Comparison of ENCODE assay signal across 18 mouse cellular contexts in the genomic region with DNA sequence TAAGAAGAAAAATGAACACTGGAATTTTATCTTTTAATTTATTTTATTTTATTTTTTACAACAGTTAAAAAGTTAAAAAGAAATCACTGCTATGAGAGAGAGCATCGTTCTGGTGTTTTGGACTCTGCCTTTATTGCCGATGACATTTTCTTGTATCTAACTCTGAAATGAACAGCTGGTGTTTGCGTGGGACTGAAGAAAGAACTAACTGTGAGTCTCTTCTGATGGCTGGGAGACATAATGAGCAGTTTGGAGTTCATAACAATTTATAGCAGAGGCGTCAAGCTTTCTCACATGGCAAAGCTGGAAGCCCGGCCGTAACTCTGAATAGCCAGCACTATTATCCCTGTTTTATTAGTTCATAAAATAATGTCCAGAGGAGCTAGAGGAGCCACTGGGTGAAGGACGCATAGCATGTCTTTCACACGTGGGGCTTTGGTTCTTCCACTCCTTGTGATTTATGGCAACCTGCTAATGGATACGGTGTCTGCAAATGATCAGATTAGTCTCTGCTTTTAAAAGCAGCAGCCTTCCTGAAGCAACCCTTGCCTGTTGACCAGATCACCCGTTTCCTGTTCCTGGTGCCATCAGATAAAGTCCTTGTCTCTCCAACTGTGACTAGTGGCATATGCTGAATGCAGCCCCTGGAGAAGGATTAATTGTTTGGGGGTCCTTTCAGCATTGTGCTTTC. TPM values are rescaled to one million over a fixed set of nuclear protein-coding genes. Genes with fewer than 3 reads are reported as not detected.
DNase-seq lines count a peak whose midpoint lies in the region; ATAC-seq and TF ChIP-seq lines count a peak whose summit lies in the region.
"Had no signal": no experiment of that assay in that cellular context is flagged by ENCODE, and none has a peak within 500 bp of the region (broad histone marks: within the 10 kb centered on the region; RNA-seq: fewer than 3 reads in every experiment).

No protein-coding gene starts in this region.

- H3K4me2 ChIP-seq in forebrain, embryonic 13.5 days = no peak overlapping the region
- H3K4me2 ChIP-seq in forebrain, embryonic 12.5 days = no peak overlapping the region
- H3K4me2 ChIP-seq in lung, postnatal 0 days (replicated peaks; ENCODE audit: low read depth, low read length) = no peak overlapping the region
- H3K4me2 ChIP-seq: lung, embryonic 14.5 days had no signal

- no peak overlapping the region for H3K27ac ChIP-seq in forebrain, embryonic 13.5 days
- no peak overlapping the region for H3K27ac ChIP-seq in forebrain, embryonic 12.5 days
- peak overlapping the region; percentile 17; the same call in 1 of the 2 replicates for H3K27ac ChIP-seq in limb, embryonic 10.5 days
- H3K27ac ChIP-seq in lung, postnatal 0 days (ENCODE audit: low read length) = no peak overlapping the region
- H3K27ac ChIP-seq: gastrocnemius, adult 2 months had no signal

- peak; percentile 22 to 33 for DNase-seq in left cerebral cortex, adult 18-20 months (ENCODE audit: low spot score in 2 of 2)
- DNase-seq in left cerebral cortex, postnatal 4 days = no peak
- DNase-seq in brain, adult 2 months (ENCODE audit: low read depth, low spot score) = peak; percentile 77
- no peak for DNase-seq in limb, embryonic 10.5 days (ENCODE audit: low spot score)
- DNase-seq in gastrocnemius, postnatal 25 days = no peak
- DNase-seq in lung, postnatal 0 days (ENCODE audit: low spot score) = no peak
- DNase-seq: gastrocnemius, adult 2 months; heart, postnatal 36 days; kidney, postnatal 14 days; liver; lung, embryonic 14.5 days had no signal

- peak; percentile 36; the same call in 1 of the 2 replicates for ATAC-seq in forebrain, embryonic 13.5 days
- ATAC-seq in forebrain, embryonic 12.5 days (ENCODE audit: low FRiP score) = no peak
- ATAC-seq in lung, postnatal 0 days = no peak
- ATAC-seq: activated CD4-positive, CD25-positive, alpha-beta regulatory T cell, adult 4 months had no signal

- peaks cover 13% of the 10 kb centered on the region for H3K4me1 ChIP-seq in forebrain, embryonic 13.5 days
- peaks cover 6% of the 10 kb centered on the region; the same call in 1 of the 2 replicates for H3K4me1 ChIP-seq in forebrain, embryonic 12.5 days
- H3K4me1 ChIP-seq in limb, embryonic 10.5 days = peaks cover 19% of the 10 kb centered on the region
- H3K4me1 ChIP-seq in lung, postnatal 0 days (ENCODE audit: insufficient read depth, low read depth, low read length) = no peaks in the 10 kb centered on the region

- TF ChIP-seq CTCF in lung, postnatal 0 days (IDR thresholded peaks at IDR 0.05) = no peak

- H3K9me3 ChIP-seq in forebrain, embryonic 13.5 days (replicated peaks) = no peaks in the 10 kb centered on the region
- H3K9me3 ChIP-seq in forebrain, embryonic 12.5 days = no peaks in the 10 kb centered on the region
- H3K9me3 ChIP-seq in limb, embryonic 10.5 days (replicated peaks) = no peaks in the 10 kb centered on the region
- no peaks in the 10 kb centered on the region for H3K9me3 ChIP-seq in lung, postnatal 0 days (ENCODE audit: low read length)
- H3K9me3 ChIP-seq: G1E had no signal

- no peaks in the 10 kb centered on the region for H3K36me3 ChIP-seq in forebrain, embryonic 13.5 days (ENCODE audit: poor library complexity, severe bottlenecking)
- no peaks in the 10 kb centered on the region for H3K36me3 ChIP-seq in forebrain, embryonic 12.5 days (replicated peaks)
- H3K36me3 ChIP-seq in limb, embryonic 10.5 days = no peaks in the 10 kb centered on the region
- no peaks in the 10 kb centered on the region for H3K36me3 ChIP-seq in lung, postnatal 0 days (ENCODE audit: insufficient read depth, low read length)
- H3K36me3 ChIP-seq: G1E had no signal

- no peak for TF ChIP-seq EP300 in lung, postnatal 0 days (IDR thresholded peaks at IDR 0.05)

- intact Hi-C loops in left cerebral cortex, postnatal 4 days (cut with DNase I) = no loop called here

- H3K27me3 ChIP-seq in forebrain, embryonic 13.5 days = no peaks in the 10 kb centered on the region
- H3K27me3 ChIP-seq in forebrain, embryonic 12.5 days = no peaks in the 10 kb centered on the region
- no peaks in the 10 kb centered on the region for H3K27me3 ChIP-seq in limb, embryonic 10.5 days (ENCODE audit: low read depth, poor library complexity, severe bottlenecking)
- no peaks in the 10 kb centered on the region for H3K27me3 ChIP-seq in lung, postnatal 0 days (replicated peaks; ENCODE audit: insufficient read depth, low read length)

- H3K4me3 ChIP-seq in forebrain, embryonic 13.5 days = no peak overlapping the region
- H3K4me3 ChIP-seq in forebrain, embryonic 12.5 days (replicated peaks) = no peak overlapping the region
- no peak overlapping the region for H3K4me3 ChIP-seq in limb, embryonic 10.5 days
- H3K4me3 ChIP-seq in lung, postnatal 0 days (ENCODE audit: low read depth, low read length) = no peak overlapping the region
- H3K4me3 ChIP-seq: gastrocnemius, adult 2 months; myocyte had no signal

- H3K9ac ChIP-seq in forebrain, embryonic 13.5 days = no peak overlapping the region
- H3K9ac ChIP-seq in forebrain, embryonic 12.5 days = no peak overlapping the region
- H3K9ac ChIP-seq in lung, postnatal 0 days (replicated peaks; ENCODE audit: low read depth) = no peak overlapping the region
- H3K9ac ChIP-seq: lung, embryonic 14.5 days had no signal

- WGBS in forebrain, embryonic 13.5 days = 75% methylated on average over 10 of the region's 10 CpGs
- 81% methylated on average over 10 of the region's 10 CpGs for WGBS in forebrain, embryonic 12.5 days
- WGBS in limb, embryonic 10.5 days = 43% methylated on average over 10 of the region's 10 CpGs
- WGBS in lung, postnatal 0 days = 72% methylated on average over 10 of the region's 10 CpGs

RNA-seq across cellular contexts. Expression of gene Slc26a4, which starts 26.4 kb away (rescaled TPM):
- 0.05 TPM in 1 of 2 replicates, not detected in the other for polyA plus RNA-seq in forebrain, embryonic 13.5 days (2015; fragmentation: Nextera tagmentation; extraction: Ambion mirVana)
- 0.06 TPM in 1 of 2 replicates, not detected in the other for polyA plus RNA-seq in forebrain, embryonic 12.5 days (2016; fragmentation: Nextera tagmentation; extraction: Ambion mirVana)
- 1 to 10 TPM; 1.9 to 2.0 TPM for total RNA-seq in left cerebral cortex, adult 18-20 months (2021)
- 1 to 10 TPM in 1 of 2 experiments, under 1 TPM in 1; 0.40 to 1.0 TPM for total RNA-seq in left cerebral cortex, postnatal 4 days (2021)
- polyA plus RNA-seq in limb, embryonic 10.5 days (2016; fragmentation: Nextera tagmentation; extraction: Ambion mirVana) = 0.05 and 0.15 TPM in 2 replicates
- total RNA-seq in gastrocnemius, postnatal 25 days (2021) = not detected
- polyA plus RNA-seq in lung, postnatal 0 days (2015; fragmentation: Nextera tagmentation; extraction: Ambion mirVana) = 0.54 TPM in 1 of 2 replicates, not detected in the other
- total RNA-seq: gastrocnemius, adult 2 months; megakaryocyte-erythroid progenitor cell, adult 5-6 weeks had no signal
- polyA plus RNA-seq: activated CD4-positive, CD25-positive, alpha-beta regulatory T cell, adult 4 months; C2C12; G1E; lung, embryonic 14.5 days had no signal

RNA-seq across cellular contexts. Expression of gene Cbll1, which starts 33.9 kb away (rescaled TPM):
- polyA plus RNA-seq in forebrain, embryonic 13.5 days (2015; fragmentation: Nextera tagmentation; extraction: Ambion mirVana) = 14.7 and 15.9 TPM in 2 replicates
- 16.3 and 19.7 TPM in 2 replicates for polyA plus RNA-seq in forebrain, embryonic 12.5 days (2016; fragmentation: Nextera tagmentation; extraction: Ambion mirVana)
- 10 to 100 TPM; 22.9 to 24.1 TPM for total RNA-seq in left cerebral cortex, adult 18-20 months (2021)
- total RNA-seq in left cerebral cortex, postnatal 4 days (2021) = 10 to 100 TPM; 31.0 to 31.2 TPM
- polyA plus RNA-seq in limb, embryonic 10.5 days (2016; fragmentation: Nextera tagmentation; extraction: Ambion mirVana) = 17.1 and 18.7 TPM in 2 replicates
- total RNA-seq in gastrocnemius, postnatal 25 days (2021) = 1 to 10 TPM; 8.0 to 9.4 TPM
- 7.2 and 9.0 TPM in 2 replicates for polyA plus RNA-seq in lung, postnatal 0 days (2015; fragmentation: Nextera tagmentation; extraction: Ambion mirVana)

Comparison
In these comparisons a context has a peak if more than half of its experiments do, and no peak if none do; other contexts are left out.
1. DNase-seq: peak in left cerebral cortex, adult 18-20 months (2 of 2) and brain, adult 2 months (single experiment); none in left cerebral cortex, postnatal 4 days (single experiment), limb, embryonic 10.5 days (single experiment), gastrocnemius, postnatal 25 days (single experiment) and lung, postnatal 0 days (single experiment).